Mouse (Mus musculus) fibroblast of lung, adult 2 months (primary cell): Measurements from ENCODE around the gene Olfr476.
"Not testable (repeated sequence)": the region's sequence is repeated elsewhere in the genome, so short reads cannot be mapped to it uniquely, and the experiment has no call there.

Source experiments
- DNase-seq: peaks from one replicate; pipeline ENCODE4 v3.0.0-alpha.2; 2011; ENCODE audit warnings: low read depth

The Olfr476 gene

DNA sequence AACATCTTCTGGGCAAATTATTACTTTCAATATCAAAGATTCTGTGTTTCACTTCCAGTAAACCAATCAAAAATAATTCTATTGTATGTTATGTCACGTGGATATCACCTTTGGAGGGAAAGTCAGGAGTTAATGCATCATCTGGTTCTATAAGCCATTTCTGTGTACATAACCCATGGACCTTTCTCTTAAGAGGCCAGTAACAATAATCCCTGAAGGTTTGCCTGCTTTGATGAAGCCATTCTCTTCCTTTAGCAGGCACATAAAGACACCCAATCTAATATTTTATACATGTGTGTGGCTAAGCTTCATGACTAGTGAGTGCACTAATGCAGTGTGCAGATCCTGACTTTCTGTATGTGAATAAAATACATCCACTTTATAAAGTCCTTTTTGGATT lies at the start of gene Olfr476:
Gene Olfr476 (plus strand): TSS at position 301 of the 400 bp plus-strand sequence.
- DNase-seq, result no peak

DNA sequence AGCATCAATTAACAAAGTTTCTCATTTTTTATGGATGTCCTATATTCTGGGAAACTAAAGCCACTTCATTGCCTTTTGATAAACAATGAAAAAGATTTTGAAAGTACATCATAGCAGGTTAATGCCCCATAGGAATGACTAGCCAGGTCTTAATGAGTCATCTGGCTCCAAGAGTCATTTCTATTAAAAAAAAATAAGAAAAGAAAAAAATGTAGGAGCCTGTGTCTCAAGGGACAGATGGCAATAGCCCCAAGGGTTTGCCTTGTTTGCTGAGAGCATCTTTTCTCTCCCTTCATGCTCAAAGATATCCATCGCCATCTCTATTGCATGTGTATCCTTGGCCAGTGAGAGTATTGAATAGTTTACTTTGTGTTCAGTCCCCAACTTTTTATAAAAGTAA lies 34.5 kb upstream of the Olfr476 start, which contains the start of gene Olfr473:
Gene Olfr473 (plus strand): TSS at position 301 of the 400 bp plus-strand sequence.
- DNase-seq, result no peak

DNA sequence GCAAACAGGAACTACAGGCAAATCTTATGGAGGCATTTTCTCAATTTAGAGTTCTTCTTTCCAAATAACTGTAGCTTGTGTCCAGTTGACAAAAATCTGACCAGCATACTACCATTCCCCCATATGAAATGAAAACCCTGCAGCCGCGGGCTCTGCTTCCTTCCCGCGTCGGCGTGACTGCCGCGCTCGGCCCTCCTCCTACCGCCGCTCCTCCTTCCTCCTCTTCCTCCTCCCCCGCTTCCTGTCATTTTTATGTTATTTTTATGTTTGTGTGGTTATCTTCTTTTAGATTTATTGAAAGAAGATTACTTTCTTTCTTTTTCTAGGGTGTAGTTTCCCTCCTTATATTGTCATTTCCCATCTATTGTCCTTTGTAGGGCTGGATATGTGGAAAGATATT lies 12.1 kb upstream of the Olfr476 start:
- DNase-seq, result not testable (repeated sequence)

DNA sequence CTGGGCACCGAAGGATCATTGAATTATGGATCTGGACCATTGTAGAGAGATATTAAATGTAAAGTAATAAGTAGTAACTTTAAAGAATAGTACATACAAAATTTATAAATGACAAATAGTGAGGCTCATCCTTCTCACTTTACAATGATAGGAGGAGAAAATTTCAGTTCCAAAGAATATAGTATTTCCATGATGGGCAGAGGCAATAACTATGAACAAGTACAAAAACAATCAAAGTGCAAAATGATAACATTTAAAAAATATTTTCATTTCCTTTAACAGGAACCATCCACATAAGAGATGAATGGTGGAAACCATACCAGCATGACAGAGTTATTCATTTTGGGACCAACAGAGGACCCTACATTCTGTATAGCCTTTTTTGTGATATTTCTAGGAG lies 10.3 kb upstream of the Olfr476 start, which contains the start of gene Olfr474:
Gene Olfr474 (plus strand): TSS at position 301 of the 400 bp plus-strand sequence.
- DNase-seq, result no peak

DNA sequence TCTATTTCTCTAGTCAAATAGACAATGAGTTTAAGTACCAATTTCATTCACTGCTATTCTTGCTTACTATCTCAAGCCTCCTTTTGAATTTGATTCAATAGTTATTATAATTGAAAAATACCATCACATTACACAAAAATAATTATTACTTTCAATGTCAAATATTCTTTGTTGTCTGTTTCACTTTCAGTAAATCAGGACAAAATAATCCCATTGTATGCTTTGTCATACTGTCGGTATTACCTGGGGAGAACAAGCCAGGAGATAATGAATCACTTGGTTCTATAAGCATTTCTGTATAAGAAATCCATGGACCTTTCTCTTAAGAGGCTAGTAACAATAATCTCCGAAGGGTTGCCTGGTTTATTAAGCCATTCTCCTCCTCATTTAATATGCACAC lies 21.8 kb downstream of the Olfr476 start, which contains the start of gene Olfr477:
Gene Olfr477 (plus strand): TSS at position 301 of the 400 bp plus-strand sequence.
- DNase-seq, result no peak

DNA sequence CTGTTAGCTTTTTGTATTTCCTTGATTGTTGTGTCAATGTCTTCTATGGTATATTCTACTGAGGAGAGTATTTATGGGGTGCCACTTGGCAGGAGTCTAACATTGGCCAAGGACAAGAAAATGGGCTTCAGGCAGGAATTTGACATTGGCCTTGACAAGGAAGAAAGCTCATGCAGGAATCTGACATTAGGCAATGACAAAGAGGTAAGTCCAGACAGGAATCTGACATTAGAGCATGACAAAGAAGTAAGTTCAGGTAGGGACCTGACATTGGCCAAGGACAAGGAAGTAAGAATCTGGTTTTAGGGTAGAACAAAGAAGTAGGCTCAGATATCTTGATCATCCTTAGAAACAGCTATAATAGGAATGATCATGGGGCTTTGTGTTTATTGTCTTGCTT lies 49.7 kb downstream of the Olfr476 start:
- not testable (repeated sequence) for DNase-seq
